Mouse (Mus musculus) myocyte (in vitro differentiated cells): Measurements from ENCODE around the gene Rpl23a. TPM values are rescaled to one million over a fixed set of nuclear protein-coding genes. Genes with fewer than 3 reads are reported as not detected.

Experiments
- H3K27me3 ChIP-seq: one replicate; pipeline ENCODE4 v1.6.1; 2011; ENCODE audit not compliant: control insufficient read depth, insufficient read depth, insufficient read length
- H3K36me3 ChIP-seq: one replicate; pipeline ENCODE4 v1.6.1; 2011; ENCODE audit not compliant: control insufficient read depth, insufficient read depth
- H3K4me2 ChIP-seq: one replicate; pipeline ENCODE4 v1.6.1; 2011; ENCODE audit warnings: low read depth, control low read depth
- H3K4me3 ChIP-seq: one replicate; pipeline ENCODE4 v1.5.1; 2011; ENCODE audit warnings: mild to moderate bottlenecking, control low read depth, moderate library complexity
- H3K79me2 ChIP-seq: one replicate; pipeline ENCODE4 v1.6.1; 2011; ENCODE audit not compliant: control insufficient read depth, insufficient read depth
- H3ac ChIP-seq: one replicate; pipeline ENCODE4 v1.6.1; 2011; ENCODE audit not compliant: control insufficient read depth, insufficient read length
- CEBPB ChIP-seq: IDR thresholded peaks from 2 replicates; pipeline ENCODE4 v1.6.1; 2011; ENCODE audit warnings: mild to moderate bottlenecking, moderate library complexity; ENCODE audit not compliant: poor library complexity, insufficient read depth, severe bottlenecking
- E2F4 ChIP-seq: IDR thresholded peaks from one replicate; pipeline ENCODE4 v1.6.1; 2011; ENCODE audit warnings: mild to moderate bottlenecking, control low read depth, moderate library complexity; ENCODE audit not compliant: insufficient read depth
- MAX ChIP-seq: IDR thresholded peaks from one replicate; pipeline ENCODE4 v1.6.1; 2011; ENCODE audit warnings: low read depth, mild to moderate bottlenecking, control low read depth
- MYOD1 ChIP-seq, 3 experiments: IDR thresholded peaks; one replicate each; pipeline ENCODE4 v1.6.1; 2011; ENCODE audit warnings: control low read depth in 2 of 3, low read depth in 2 of 3, mild to moderate bottlenecking in 2 of 3, moderate library complexity in 1 of 3; ENCODE audit not compliant: insufficient read length in 2 of 3, control insufficient read depth in 1 of 3
- MYOG ChIP-seq, 3 experiments: IDR thresholded peaks; one replicate each; pipeline ENCODE4 v1.6.1; 2011; ENCODE audit warnings: control low read depth in 2 of 3, low read depth in 2 of 3, mild to moderate bottlenecking in 2 of 3; ENCODE audit not compliant: insufficient read length in 2 of 3, control insufficient read depth in 1 of 3, insufficient read depth in 1 of 3
- POLR2A ChIP-seq: IDR thresholded peaks from one replicate; pipeline ENCODE4 v1.6.1; 2011; ENCODE audit warnings: low read depth, mild to moderate bottlenecking, control low read depth, moderate library complexity; ENCODE audit not compliant: insufficient read length
- POLR2AphosphoS2 ChIP-seq: IDR thresholded peaks from one replicate; pipeline ENCODE4 v1.6.1; 2011; ENCODE audit warnings: low read depth, control low read depth; ENCODE audit not compliant: insufficient read length
- REST ChIP-seq: IDR thresholded peaks from one replicate; pipeline ENCODE4 v1.6.1; 2011; ENCODE audit warnings: mild to moderate bottlenecking, control low read depth, moderate library complexity; ENCODE audit not compliant: insufficient read depth, insufficient read length
- SRF ChIP-seq: IDR thresholded peaks from one replicate; pipeline ENCODE4 v1.6.1; 2011; ENCODE audit warnings: low read depth; ENCODE audit not compliant: control insufficient read depth, insufficient read length
- TCF12 ChIP-seq: IDR thresholded peaks from one replicate; pipeline ENCODE4 v1.6.1; 2011; ENCODE audit warnings: mild to moderate bottlenecking, control low read depth; ENCODE audit not compliant: poor library complexity, insufficient read depth, severe bottlenecking
- TCF3 ChIP-seq: IDR thresholded peaks from one replicate; pipeline ENCODE4 v1.6.1; 2011; ENCODE audit warnings: low read depth, control low read depth; ENCODE audit not compliant: insufficient read length
- USF1 ChIP-seq: IDR thresholded peaks from one replicate; pipeline ENCODE4 v1.6.1; 2011; ENCODE audit warnings: low read depth, mild to moderate bottlenecking, control low read depth, moderate library complexity
- polyA plus RNA-seq: library from polyadenylated mRNA; unstranded; fragments of >200 nt; fragmentation: generic; extraction: Trizol; gene quantifications from one replicate; pipeline ENCODE4 v1.2.1, GENCODE M21; 2012; ENCODE audit warnings: missing spikeins

The Rpl23a gene
- polyA plus RNA-seq, 1 experiment = 3,571 TPM

DNA sequence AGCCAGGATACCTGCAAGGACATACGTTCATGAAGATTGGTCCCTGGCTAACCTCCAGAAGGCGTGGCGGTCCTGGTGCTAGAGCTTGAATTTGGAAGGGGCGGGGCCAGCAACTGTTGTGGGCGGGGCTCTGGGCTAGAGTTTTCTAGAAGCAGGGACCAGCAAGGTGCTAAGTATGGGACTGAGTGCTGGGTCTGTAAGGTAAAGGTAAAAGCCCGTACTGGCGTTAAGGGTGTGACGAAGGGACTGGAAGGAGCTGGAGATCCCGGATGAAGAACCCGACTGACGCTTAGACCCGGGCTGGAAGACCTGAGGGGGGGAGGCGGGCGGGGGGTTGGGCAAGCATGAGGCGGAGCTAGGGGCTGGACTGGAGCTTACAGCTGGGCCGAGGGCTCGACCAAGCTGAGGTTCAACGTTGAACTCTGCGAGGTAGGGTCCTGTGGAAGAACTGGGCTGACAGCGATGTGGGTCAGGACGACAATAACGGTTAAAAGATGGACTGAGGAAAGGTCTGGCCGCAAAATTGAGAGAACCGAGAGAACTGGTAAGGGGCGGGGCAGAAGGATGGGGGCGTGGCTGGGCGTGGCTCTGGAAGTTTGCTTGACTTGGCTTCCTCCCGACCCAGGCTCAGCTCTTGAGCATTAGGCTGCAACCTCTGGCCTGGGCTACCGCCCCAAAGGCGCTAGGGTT, 11.2 kb upstream of the Rpl23a start:
- Histone ChIP-seq H3K36me3 (peaks cover 17% of the 10 kb centered on the region), H3K27me3 (no peaks in the 10 kb centered on the region), H3K4me2 (no peak overlapping the region), H3K4me3 (no peak overlapping the region), H3ac (no peak overlapping the region), H3K79me2 (no peaks in the 10 kb centered on the region)
- TF ChIP-seq USF1 (no peak), E2F4 (no peak), MYOG (IDR thresholded peaks at IDR 0.05; ENCODE audit: control insufficient read depth in 1 of 3, insufficient read depth in 1 of 3, insufficient read length in 2 of 3, low read depth in 2 of 3) (no peak), TCF3 (no peak), REST (no peak), POLR2AphosphoS2 (no peak), MAX (no peak), SRF (no peak), MYOD1 (IDR thresholded peaks at IDR 0.05; ENCODE audit: control insufficient read depth in 1 of 3, insufficient read length in 2 of 3, low read depth in 2 of 3) (no peak), CEBPB (no peak)

DNA sequence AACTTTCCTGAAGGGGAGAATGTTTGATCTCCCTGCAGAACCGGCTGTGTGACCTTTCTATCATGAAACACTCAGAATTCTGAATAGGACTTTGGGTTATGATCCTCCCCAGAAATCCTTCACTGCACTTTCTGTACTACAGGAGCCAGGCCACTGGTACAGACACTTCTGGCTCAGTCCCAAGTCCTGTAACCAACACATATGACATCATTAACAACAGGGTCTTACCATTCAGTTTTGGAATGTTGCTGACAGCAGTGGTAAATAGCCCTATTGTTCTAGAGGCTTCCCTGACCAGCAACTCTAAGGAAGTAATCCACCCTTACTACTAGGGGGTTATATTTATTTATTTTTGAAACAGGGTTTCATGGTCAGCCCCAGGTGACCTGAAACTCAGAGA, 9.7 kb upstream of the Rpl23a start, which contains the start of gene Proca1:
Gene Proca1, plus strand, starts transcription at position 280 of the 400 bp plus-strand sequence.
- no peak within 1 kb of the TSS for H3K4me3 ChIP-seq

DNA sequence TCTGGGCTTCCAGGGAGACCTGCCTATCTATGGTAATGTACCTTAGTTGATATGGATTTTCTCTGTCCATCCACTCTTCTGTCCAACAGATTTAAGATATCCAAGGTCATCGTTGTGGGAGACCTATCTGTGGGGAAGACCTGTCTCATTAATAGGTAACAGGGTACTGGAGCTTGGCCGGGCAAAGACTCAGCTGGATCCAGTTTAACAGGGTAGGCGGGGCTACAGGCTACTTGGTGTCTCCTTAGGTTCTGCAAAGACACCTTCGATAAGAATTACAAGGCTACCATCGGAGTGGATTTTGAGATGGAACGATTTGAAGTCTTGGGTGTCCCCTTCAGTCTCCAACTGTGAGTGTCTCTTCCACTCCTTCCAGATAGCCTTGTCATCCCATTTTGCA, 6.7 kb upstream of the Rpl23a start:
- H3K4me3 ChIP-seq = peak overlapping the region; percentile 78
- TF ChIP-seq TCF3 = no peak
- TF ChIP-seq TCF12 = no peak
- no peak for TF ChIP-seq MYOG (IDR thresholded peaks at IDR 0.05; ENCODE audit: control insufficient read depth in 1 of 3, insufficient read depth in 1 of 3, insufficient read length in 2 of 3, low read depth in 2 of 3)
- H3K4me2 ChIP-seq = peak overlapping the region; percentile 79
- H3K27me3 ChIP-seq = no peaks in the 10 kb centered on the region
- peaks cover 17% of the 10 kb centered on the region for H3K36me3 ChIP-seq
- no peak overlapping the region for H3ac ChIP-seq
- H3K79me2 ChIP-seq = no peaks in the 10 kb centered on the region

More for the DNA sequence above, 9.7 kb upstream of the Rpl23a start, which contains the start of gene Proca1:
- H3K79me2 ChIP-seq = no peaks in the 10 kb centered on the region
- no peak within 1 kb of the TSS for H3K4me2 ChIP-seq
- no peaks in the 10 kb centered on the region for H3K27me3 ChIP-seq
- peaks cover 17% of the 10 kb centered on the region for H3K36me3 ChIP-seq
- H3ac ChIP-seq = no peak within 1 kb of the TSS
- no peak for TF ChIP-seq MYOD1 (IDR thresholded peaks at IDR 0.05; ENCODE audit: control insufficient read depth in 1 of 3, insufficient read length in 2 of 3, low read depth in 2 of 3)
- TF ChIP-seq TCF12 = no peak

DNA sequence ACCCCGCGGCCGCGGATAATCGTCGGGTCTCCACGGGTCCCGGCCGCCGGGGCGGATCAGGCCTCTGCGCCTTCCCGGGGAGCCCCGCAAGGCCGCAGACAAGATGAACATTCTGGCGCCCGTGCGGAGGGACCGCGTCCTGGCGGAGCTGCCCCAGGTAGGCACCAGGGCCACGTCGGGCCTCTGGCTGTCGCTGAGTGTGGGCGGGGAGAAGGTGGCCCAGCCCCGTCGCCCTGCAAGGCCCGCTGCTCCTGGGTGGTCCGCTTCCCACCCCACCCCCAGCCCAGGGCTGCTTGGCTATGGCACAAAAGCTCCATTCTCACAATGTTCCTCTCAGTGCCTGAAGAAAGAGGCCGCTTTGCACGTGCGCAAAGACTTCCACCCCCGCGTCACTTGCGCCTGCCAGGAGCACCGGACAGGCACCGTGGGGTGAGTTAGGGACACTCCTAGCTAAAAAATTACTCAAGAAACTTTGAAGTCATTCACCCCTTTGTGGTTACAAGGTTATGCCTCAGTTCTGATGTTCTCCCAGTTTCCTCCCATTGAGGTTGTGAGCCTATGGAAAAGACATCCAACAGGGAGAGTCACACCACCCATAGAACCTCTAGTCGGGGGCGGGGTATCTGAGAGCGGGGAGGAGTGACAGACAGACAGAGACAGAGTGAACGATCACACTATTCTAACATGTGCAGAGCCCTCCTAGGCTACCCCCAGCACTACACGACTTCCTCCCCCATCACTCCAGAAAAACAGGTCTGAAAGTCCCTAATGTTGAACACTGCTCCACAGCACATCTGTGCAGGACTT, 6.1 kb upstream of the Rpl23a start:
- Histone ChIP-seq H3K79me2 (no peaks in the 10 kb centered on the region), H3K4me3 (peak overlapping the region; percentile 78), H3ac (peak overlapping the region; percentile 19), H3K36me3 (peaks cover 17% of the 10 kb centered on the region), H3K27me3 (no peaks in the 10 kb centered on the region), H3K4me2 (peak overlapping the region; percentile 79)
- TF ChIP-seq TCF12 (no peak), MYOD1 (IDR thresholded peaks at IDR 0.05; ENCODE audit: control insufficient read depth in 1 of 3, insufficient read length in 2 of 3, low read depth in 2 of 3) (no peak), MAX (no peak), CEBPB (no peak), MYOG (IDR thresholded peaks at IDR 0.05; ENCODE audit: control insufficient read depth in 1 of 3, insufficient read depth in 1 of 3, insufficient read length in 2 of 3, low read depth in 2 of 3) (peak in 1 of 3 experiments; percentile 1), USF1 (no peak), TCF3 (no peak), E2F4 (no peak), POLR2AphosphoS2 (peak; percentile 63), REST (no peak), POLR2A (peak; percentile 70), SRF (no peak)
